Mouse (Mus musculus): Measurements from ENCODE around the gene Fgfr3. TPM values are rescaled to one million over a fixed set of nuclear protein-coding genes. Genes with fewer than 3 reads are reported as not detected.
A peak's percentile ranks its signal among the peaks of the same experiment; 100 is the strongest.

Fgfr3 gene
- total and polyA plus RNA-seq, 2 experiments from 2014 or later = 24.5 to 81.6 TPM

GRCm38 (mm10) chr5:33700010-33700409 lies 21.5 kb upstream of the Fgfr3 start:
- DNase-seq (ENCODE audit: low spot score) = no peak
- no peak for ATAC-seq (ENCODE audit: low FRiP score)
- H3K9me3 ChIP-seq (ENCODE audit: low read length) = no peaks in the 10 kb centered on the region
- no peak for TF ChIP-seq CTCF (IDR thresholded peaks at IDR 0.05)
- H3K4me3 ChIP-seq (ENCODE audit: low read depth, low read length) = no peak overlapping the region
- H3K9ac ChIP-seq (replicated peaks; ENCODE audit: low read length, poor library complexity, severe bottlenecking) = no peak overlapping the region
- WGBS = 52% methylated on average over 13 of the region's 13 CpGs
- H3K27me3 ChIP-seq (ENCODE audit: insufficient read depth, low read length) = peaks cover 9% of the 10 kb centered on the region
- peaks cover 3% of the 10 kb centered on the region; the same call in 1 of the 2 replicates for H3K4me1 ChIP-seq (ENCODE audit: insufficient read depth, low read length)
- no peak overlapping the region for H3K27ac ChIP-seq (ENCODE audit: low read depth, low read length)
- no peak overlapping the region for H3K4me2 ChIP-seq (ENCODE audit: low read depth, low read length, poor library complexity, severe bottlenecking)
- no peaks in the 10 kb centered on the region for H3K36me3 ChIP-seq (ENCODE audit: insufficient read depth, low read length)

GRCm38 (mm10) chr5:33701832-33702231 lies 19.6 kb upstream of the Fgfr3 start:
- Histone ChIP-seq H3K4me3 (ENCODE audit: low read depth, low read length) (no peak overlapping the region), H3K9me3 (ENCODE audit: low read length) (no peaks in the 10 kb centered on the region), H3K9ac (replicated peaks; ENCODE audit: low read length, poor library complexity, severe bottlenecking) (no peak overlapping the region), H3K36me3 (ENCODE audit: insufficient read depth, low read length) (no peaks in the 10 kb centered on the region), H3K27me3 (ENCODE audit: insufficient read depth, low read length) (no peaks in the 10 kb centered on the region; the same call in 1 of the 2 replicates), H3K4me1 (ENCODE audit: insufficient read depth, low read length) (peaks cover 3% of the 10 kb centered on the region; the same call in 1 of the 2 replicates), H3K4me2 (ENCODE audit: low read depth, low read length, poor library complexity, severe bottlenecking) (no peak overlapping the region), H3K27ac (ENCODE audit: low read depth, low read length) (no peak overlapping the region)
- DNase-seq (ENCODE audit: low spot score) (no peak), ATAC-seq (ENCODE audit: low FRiP score) (no peak)
- no peak for TF ChIP-seq CTCF (IDR thresholded peaks at IDR 0.05)
- WGBS = 82% methylated on average over 11 of the region's 11 CpGs

- WGBS = 18% methylated on average over 8 of the region's 8 CpGs
- H3K9ac ChIP-seq (replicated peaks; ENCODE audit: low read length, poor library complexity, severe bottlenecking) = no peak overlapping the region
- H3K4me2 ChIP-seq (ENCODE audit: low read depth, low read length, poor library complexity, severe bottlenecking) = no peak overlapping the region
- H3K4me3 ChIP-seq (ENCODE audit: low read depth, low read length) = no peak overlapping the region
- H3K27ac ChIP-seq (ENCODE audit: low read depth, low read length) = peak overlapping the region; percentile 44
- DNase-seq (ENCODE audit: low spot score) (peak; percentile 56), ATAC-seq (ENCODE audit: low FRiP score) (peak; percentile 41; the same call in 1 of the 2 replicates)
- H3K4me1 ChIP-seq (ENCODE audit: insufficient read depth, low read length) = no peaks in the 10 kb centered on the region
- no peaks in the 10 kb centered on the region for H3K9me3 ChIP-seq (ENCODE audit: low read length)
- H3K36me3 ChIP-seq (ENCODE audit: insufficient read depth, low read length) = no peaks in the 10 kb centered on the region
- no peak for TF ChIP-seq CTCF (IDR thresholded peaks at IDR 0.05)
- H3K27me3 ChIP-seq (ENCODE audit: insufficient read depth, low read length) = no peaks in the 10 kb centered on the region
Measured at GRCm38 (mm10) chr5:33703999-33704398, 17.5 kb upstream of the Fgfr3 start.

GRCm38 (mm10) chr5:33704945-33705611 lies 16.4 kb upstream of the Fgfr3 start:
- H3K9me3 ChIP-seq (ENCODE audit: low read length) = no peaks in the 10 kb centered on the region

GRCm38 (mm10) chr5:33705612-33706349 lies 15.7 kb upstream of the Fgfr3 start:
- no peaks in the 10 kb centered on the region for H3K4me1 ChIP-seq (ENCODE audit: insufficient read depth, low read length)
- peak overlapping the region; percentile 32; the same call in 1 of the 2 replicates for H3K27ac ChIP-seq (ENCODE audit: low read depth, low read length)
- H3K9ac ChIP-seq (replicated peaks; ENCODE audit: low read length, poor library complexity, severe bottlenecking) = no peak overlapping the region
- no peak overlapping the region for H3K4me2 ChIP-seq (ENCODE audit: low read depth, low read length, poor library complexity, severe bottlenecking)
- H3K9me3 ChIP-seq (ENCODE audit: low read length) = no peaks in the 10 kb centered on the region
- TF ChIP-seq CTCF (IDR thresholded peaks at IDR 0.05) = no peak
- DNase-seq (ENCODE audit: low spot score) (no peak), ATAC-seq (ENCODE audit: low FRiP score) (peak; percentile 8; the same call in 1 of the 2 replicates)
- H3K27me3 ChIP-seq (ENCODE audit: insufficient read depth, low read length) = no peaks in the 10 kb centered on the region
- no peaks in the 10 kb centered on the region for H3K36me3 ChIP-seq (ENCODE audit: insufficient read depth, low read length)
- no peak overlapping the region for H3K4me3 ChIP-seq (ENCODE audit: low read depth, low read length)
- 22% methylated on average over 9 of the region's 9 CpGs for WGBS

More at GRCm38 (mm10) chr5:33704945-33705611, 16.4 kb upstream of the Fgfr3 start:
- Histone ChIP-seq H3K4me2 (ENCODE audit: low read depth, low read length, poor library complexity, severe bottlenecking) (no peak overlapping the region), H3K4me3 (ENCODE audit: low read depth, low read length) (no peak overlapping the region), H3K4me1 (ENCODE audit: insufficient read depth, low read length) (no peaks in the 10 kb centered on the region), H3K9ac (replicated peaks; ENCODE audit: low read length, poor library complexity, severe bottlenecking) (no peak overlapping the region), H3K36me3 (ENCODE audit: insufficient read depth, low read length) (no peaks in the 10 kb centered on the region), H3K27me3 (ENCODE audit: insufficient read depth, low read length) (no peaks in the 10 kb centered on the region), H3K27ac (ENCODE audit: low read depth, low read length) (peak overlapping the region; percentile 44)
- WGBS = 12% methylated on average over 11 of the region's 11 CpGs
- TF ChIP-seq CTCF (IDR thresholded peaks at IDR 0.05) = no peak
- DNase-seq (ENCODE audit: low spot score) (peak; percentile 80), ATAC-seq (ENCODE audit: low FRiP score) (peak; percentile 77)

- H3K4me1 ChIP-seq (ENCODE audit: insufficient read depth, low read length) = no peaks in the 10 kb centered on the region
- DNase-seq (ENCODE audit: low spot score) = no peak
- H3K9me3 ChIP-seq (ENCODE audit: low read length) = no peaks in the 10 kb centered on the region
- WGBS = 95% methylated on average over 1 of the region's 1 CpGs
- no peak for TF ChIP-seq CTCF (IDR thresholded peaks at IDR 0.05)
- H3K27me3 ChIP-seq (ENCODE audit: insufficient read depth, low read length) = no peaks in the 10 kb centered on the region
- no peak overlapping the region for H3K4me3 ChIP-seq (ENCODE audit: low read depth, low read length)
- no peak for ATAC-seq (ENCODE audit: low FRiP score)
- no peaks in the 10 kb centered on the region for H3K36me3 ChIP-seq (ENCODE audit: insufficient read depth, low read length)
- H3K4me2 ChIP-seq (ENCODE audit: low read depth, low read length, poor library complexity, severe bottlenecking) = no peak overlapping the region
- H3K27ac ChIP-seq (ENCODE audit: low read depth, low read length) = no peak overlapping the region
- H3K9ac ChIP-seq (replicated peaks; ENCODE audit: low read length, poor library complexity, severe bottlenecking) = no peak overlapping the region
Measured at GRCm38 (mm10) chr5:33706350-33706629, 15.2 kb upstream of the Fgfr3 start.

Measured in midbrain, postnatal 0 days (tissue).